Mouse (Mus musculus) hindbrain, embryonic 15.5 days (tissue): ENCODE results near the gene Srl. TPM values are rescaled to one million over a fixed set of nuclear protein-coding genes. Genes with fewer than 3 reads are reported as not detected.
"Not testable (repeated sequence)": the region's sequence is repeated elsewhere in the genome, so short reads cannot be mapped to it uniquely, and the experiment has no call there.

ENCODE experiments used
- ATAC-seq: fragments of 200-750 bp; cut with Nextera tagmentation; 2 replicates; pipeline ENCODE4 v1.8.0; 2017; ENCODE audit warnings: low read depth, moderate number of reproducible peaks, moderate TSS enrichment; ENCODE audit not compliant: low FRiP score
- H3K27ac ChIP-seq: fragments of 300-500 bp; sonication (generic); replicated peaks from 2 replicates; pipeline ENCODE4 v1.5.1; 2015; ENCODE audit warnings: mild to moderate bottlenecking, inconsistent platforms
- H3K27me3 ChIP-seq: fragments of 300-500 bp; sonication (generic); 2 replicates; pipeline ENCODE4 v1.6.1; 2015; ENCODE audit warnings: control low read depth, inconsistent platforms
- H3K36me3 ChIP-seq: fragments of 300-500 bp; sonication (generic); 2 replicates; pipeline ENCODE4 v1.6.1; 2015; ENCODE audit warnings: control low read depth, inconsistent platforms
- H3K4me1 ChIP-seq: fragments of 300-500 bp; sonication (generic); replicated peaks from 2 replicates; pipeline ENCODE4 v1.6.1; 2015; ENCODE audit warnings: control low read depth, inconsistent platforms
- H3K4me2 ChIP-seq: fragments of 300-500 bp; sonication (generic); 2 replicates; pipeline ENCODE4 v1.6.1; 2015; ENCODE audit warnings: moderate library complexity, mild to moderate bottlenecking, inconsistent platforms
- H3K4me3 ChIP-seq: fragments of 300-500 bp; sonication (generic); 2 replicates; pipeline ENCODE4 v1.5.1; 2015; ENCODE audit warnings: mild to moderate bottlenecking, inconsistent platforms
- H3K9ac ChIP-seq: fragments of 300-500 bp; sonication (generic); 2 replicates; pipeline ENCODE4 v1.6.1; 2015; ENCODE audit warnings: inconsistent platforms
- H3K9me3 ChIP-seq: fragments of 300-500 bp; sonication (generic); 2 replicates; pipeline ENCODE4 v1.6.1; 2016; ENCODE audit warnings: control low read depth, inconsistent platforms
- WGBS: fragments of 180-500 bp; shearing (Covaris S2); methylation state at CpG from one replicate; pipeline ENCODE4 v1.1.7; 2015; 5-methylcytosine and 5-hydroxymethylcytosine counted together
- polyA plus RNA-seq: library from polyadenylated mRNA; unstranded; fragments of >200 nt; fragmentation: Nextera tagmentation; extraction: Ambion mirVana; gene quantifications from 2 replicates; pipeline ENCODE4 v1.2.1, GENCODE M21; 2015

The Srl gene
- polyA plus RNA-seq, result 21.4 and 22.9 TPM in 2 replicates

DNA sequence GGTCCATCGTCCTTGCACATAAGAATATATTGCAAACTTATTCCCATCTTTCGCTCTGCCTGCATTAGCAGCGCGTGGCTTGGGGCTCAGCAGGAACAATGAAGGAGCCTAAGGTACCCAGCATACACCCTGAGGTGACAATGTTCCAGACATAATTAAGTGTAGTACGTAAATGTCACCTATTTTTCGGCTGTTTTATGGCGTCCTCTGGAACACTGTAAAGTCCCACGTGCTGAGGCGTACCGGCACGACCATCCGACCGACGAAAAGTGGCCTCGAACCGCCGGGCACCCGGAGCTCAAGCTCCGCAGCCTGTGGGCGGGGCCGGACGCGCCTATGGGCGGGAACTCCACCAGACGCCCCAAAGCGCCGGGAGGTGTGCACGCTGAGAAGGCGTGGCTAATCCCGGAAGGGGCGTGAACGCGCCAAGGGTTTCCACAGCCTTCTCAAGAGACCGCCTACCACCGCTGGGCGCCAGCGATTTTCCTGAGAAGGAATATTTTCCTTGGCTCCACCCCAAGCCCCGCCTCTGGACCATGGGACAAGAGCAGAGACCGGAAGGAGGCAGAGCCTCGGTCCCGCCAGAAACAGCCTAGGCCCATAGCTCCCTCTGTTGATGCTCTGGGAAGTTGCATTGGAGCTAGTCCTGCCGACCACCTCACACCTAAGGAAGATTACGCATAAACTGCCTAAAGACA lies at the start of gene Srl:
TSS of gene Srl (minus strand) at position 316 of the 698 bp plus-strand sequence.
- no peaks in the 10 kb centered on the region for H3K9me3 ChIP-seq
- WGBS, result under 1% methylated on average over 43 of the region's 43 CpGs
- H3K36me3 ChIP-seq, result peaks cover 12% of the 10 kb centered on the region
- H3K4me1 ChIP-seq, result peaks cover 19% of the 10 kb centered on the region
- peak within 1 kb of the TSS; percentile 64 for H3K4me2 ChIP-seq
- no peaks in the 10 kb centered on the region for H3K27me3 ChIP-seq
- H3K9ac ChIP-seq, result peak within 1 kb of the TSS; percentile 37
- peak within 1 kb of the TSS; percentile 78 for H3K27ac ChIP-seq
- ATAC-seq, result peak; percentile 98
- H3K4me3 ChIP-seq, result peak within 1 kb of the TSS; percentile 44

DNA sequence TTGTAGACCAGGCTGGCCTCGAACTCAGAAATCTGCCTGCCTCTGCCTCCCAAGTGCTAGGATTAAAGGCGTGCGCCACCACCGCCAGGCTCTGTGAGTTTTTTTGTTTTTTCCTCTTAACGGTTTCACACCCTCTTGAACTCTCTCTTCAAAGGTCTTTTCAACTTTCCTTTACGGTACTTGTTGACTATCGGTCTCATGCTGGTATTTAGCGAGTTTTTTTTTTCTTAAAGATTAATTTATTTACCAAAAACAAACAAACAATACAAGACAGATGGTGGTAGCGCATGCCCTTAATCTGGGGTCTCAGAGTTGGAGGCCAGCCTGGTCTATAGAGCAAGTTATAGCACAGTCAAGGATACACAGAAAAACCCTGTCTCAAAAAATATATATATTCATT lies 48.6 kb upstream of the Srl start:
- 93% methylated on average over 9 of the region's 9 CpGs for WGBS
- Histone ChIP-seq H3K4me2 (no peak overlapping the region), H3K9me3 (no peaks in the 10 kb centered on the region), H3K27ac (no peak overlapping the region), H3K4me3 (no peak overlapping the region), H3K27me3 (no peaks in the 10 kb centered on the region), H3K36me3 (0 out of 2 replicates have a peak, but pooled peaks cover 7% of the 10 kb centered on the region), H3K4me1 (peaks cover 40% of the 10 kb centered on the region), H3K9ac (no peak overlapping the region)
- no peak for ATAC-seq

DNA sequence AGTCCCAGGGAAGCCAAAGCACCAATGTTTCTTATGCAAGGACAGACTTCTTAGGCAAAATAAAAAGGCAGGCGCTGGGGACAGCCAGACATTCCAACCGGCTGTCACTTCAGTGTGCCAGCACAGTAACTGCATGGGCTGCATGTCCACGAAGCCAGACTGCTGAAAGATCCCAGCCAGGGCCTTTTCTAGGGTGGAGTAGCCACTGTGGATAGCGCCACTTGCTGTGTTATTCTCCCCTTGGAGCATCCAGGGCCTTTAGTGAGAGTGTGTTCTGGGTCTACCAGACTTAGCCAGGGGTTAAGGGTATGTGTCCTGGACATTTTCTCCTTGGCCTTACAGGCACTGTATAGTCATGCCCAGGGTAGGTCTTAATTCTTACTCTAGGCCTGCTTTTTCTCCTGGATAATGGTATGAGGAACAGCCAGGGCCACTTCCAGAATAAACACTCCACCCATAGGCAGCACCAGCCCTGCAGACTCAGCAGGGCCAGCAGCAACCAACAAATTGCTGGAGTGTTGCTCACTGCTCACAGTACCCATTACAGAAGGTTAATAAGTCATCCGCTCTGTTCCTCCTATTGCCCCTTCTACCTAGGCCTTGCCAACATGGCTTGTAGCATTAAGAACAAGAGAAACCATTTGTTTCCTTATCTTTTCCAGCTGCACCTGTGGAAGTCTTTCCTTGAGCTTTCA lies 46.0 kb upstream of the Srl start:
- H3K27ac ChIP-seq, result peak overlapping the region; percentile 75
- H3K4me1 ChIP-seq, result peaks cover 25% of the 10 kb centered on the region
- 55% methylated on average over 5 of the region's 5 CpGs for WGBS
- H3K9me3 ChIP-seq, result no peaks in the 10 kb centered on the region
- H3K4me3 ChIP-seq, result no peak overlapping the region
- no peak for ATAC-seq
- H3K36me3 ChIP-seq, result 0 out of 2 replicates have a peak, but pooled peaks cover 7% of the 10 kb centered on the region
- no peak overlapping the region for H3K9ac ChIP-seq
- H3K27me3 ChIP-seq, result no peaks in the 10 kb centered on the region
- H3K4me2 ChIP-seq, result no peak overlapping the region

DNA sequence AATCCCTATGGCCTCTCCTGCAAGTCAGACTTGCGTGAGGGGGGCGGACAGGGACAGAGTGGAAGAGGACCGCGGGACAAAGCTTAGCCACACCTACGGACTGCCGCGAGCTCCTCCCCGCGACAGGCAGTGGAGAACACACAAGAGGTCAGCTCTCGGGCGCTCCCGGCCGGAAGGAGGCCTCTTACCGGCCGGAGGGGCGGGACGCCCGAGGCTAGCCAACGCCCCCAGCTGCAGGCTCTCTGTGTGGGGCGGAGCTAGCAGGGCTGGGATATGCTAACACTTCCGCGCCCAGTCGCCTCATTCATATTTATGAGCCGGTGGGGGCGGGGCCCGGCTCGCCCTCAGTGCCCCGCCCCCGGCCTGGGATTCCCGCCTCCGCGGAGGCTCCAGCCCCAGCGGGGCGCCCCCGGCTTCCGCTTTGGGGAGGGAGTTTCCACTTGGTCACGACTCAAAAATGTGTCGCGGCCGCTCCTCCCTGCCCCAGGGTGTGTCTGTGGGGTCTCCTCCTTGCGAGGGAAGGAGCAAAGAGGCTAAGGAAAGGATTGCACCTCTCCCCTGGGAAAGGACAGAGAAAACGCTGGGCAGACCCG lies 45.0 kb upstream of the Srl start:
- ATAC-seq, result peak; percentile 97
- Histone ChIP-seq H3K27me3 (no peaks in the 10 kb centered on the region), H3K27ac (peak overlapping the region; percentile 75), H3K4me3 (peak overlapping the region; percentile 49), H3K4me2 (peak overlapping the region; percentile 72), H3K9ac (peak overlapping the region; percentile 42), H3K4me1 (peaks cover 16% of the 10 kb centered on the region), H3K9me3 (no peaks in the 10 kb centered on the region), H3K36me3 (0 out of 2 replicates have a peak, but pooled peaks cover 7% of the 10 kb centered on the region)
- under 1% methylated on average over 42 of the region's 43 CpGs for WGBS

DNA sequence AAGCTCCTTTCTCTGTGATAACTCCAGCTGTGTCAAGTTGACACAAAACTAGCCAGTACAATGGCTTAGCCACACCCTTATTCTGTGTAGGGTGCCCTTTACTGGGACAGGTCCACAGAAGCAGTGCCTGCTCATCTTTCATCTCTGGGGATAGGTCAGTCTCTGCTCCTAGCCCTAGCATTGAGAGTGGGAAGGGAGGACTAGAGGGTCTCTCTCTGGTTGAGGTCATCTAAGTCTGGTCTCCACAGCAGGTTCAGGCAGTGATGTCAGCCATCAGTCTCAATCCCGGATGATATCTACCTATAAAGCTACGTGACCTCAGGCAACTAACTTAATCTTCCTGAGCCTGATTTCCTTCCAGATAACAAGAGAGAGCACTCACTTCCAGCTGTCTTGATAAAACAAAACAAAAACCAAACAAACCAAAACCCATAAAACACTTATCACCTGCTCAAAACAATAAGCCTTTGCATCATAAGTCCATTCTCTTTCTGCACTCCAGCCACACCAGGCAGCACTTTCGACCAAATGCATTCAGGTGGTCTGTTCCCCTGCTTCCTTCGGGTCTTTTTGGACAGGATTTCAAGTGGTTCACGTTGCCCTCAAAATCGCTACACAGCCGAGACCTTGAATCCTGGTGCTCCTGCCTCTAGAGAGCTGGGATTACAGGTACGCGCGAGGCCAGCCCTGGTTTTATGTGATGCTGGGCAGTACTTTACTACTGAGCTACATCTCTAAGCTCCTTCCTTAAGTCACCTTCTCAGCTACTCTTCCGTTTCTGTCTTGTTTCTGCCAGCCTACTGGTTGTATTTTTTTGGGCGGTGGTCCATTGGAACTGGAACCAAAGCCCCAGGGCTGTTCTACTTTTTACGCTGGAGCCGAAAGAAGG lies 44.3 kb upstream of the Srl start:
- Histone ChIP-seq H3K9me3 (no peaks in the 10 kb centered on the region), H3K27ac (peak overlapping the region; percentile 75), H3K9ac (peak overlapping the region; percentile 42), H3K4me2 (peak overlapping the region; percentile 72), H3K4me3 (peak overlapping the region; percentile 49), H3K4me1 (peaks cover 16% of the 10 kb centered on the region), H3K27me3 (no peaks in the 10 kb centered on the region), H3K36me3 (0 out of 2 replicates have a peak, but pooled peaks cover 6% of the 10 kb centered on the region)
- 12% methylated on average over 14 of the region's 14 CpGs for WGBS
- peak; percentile 27; the same call in 1 of the 2 replicates for ATAC-seq

DNA sequence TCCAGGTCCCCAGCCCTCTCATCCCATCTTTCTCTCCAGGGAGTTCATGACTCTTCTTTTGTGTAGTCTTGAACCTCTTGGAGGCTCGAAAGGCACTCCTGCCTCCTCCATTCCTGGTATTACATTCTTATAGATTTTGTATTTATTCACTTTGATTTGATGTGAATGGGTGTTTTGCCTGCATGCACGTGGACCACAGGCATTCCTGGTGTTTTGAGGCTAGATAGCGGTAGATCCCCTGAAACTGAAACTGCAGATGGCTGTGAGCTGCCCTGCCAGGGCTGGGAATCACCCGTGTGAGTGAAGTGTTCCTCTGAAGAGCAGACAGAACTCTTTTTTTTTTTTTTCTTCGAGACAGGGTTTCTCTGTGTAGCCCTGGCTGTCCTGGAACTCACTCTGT lies 42.8 kb upstream of the Srl start:
- Histone ChIP-seq H3K27me3 (no peaks in the 10 kb centered on the region), H3K36me3 (no peaks in the 10 kb centered on the region), H3K9me3 (no peaks in the 10 kb centered on the region), H3K4me3 (no peak overlapping the region), H3K4me2 (no peak overlapping the region), H3K9ac (no peak overlapping the region), H3K27ac (no peak overlapping the region), H3K4me1 (peaks cover 16% of the 10 kb centered on the region)
- ATAC-seq, result no peak
- WGBS, result 81% methylated on average over 5 of the region's 5 CpGs

DNA sequence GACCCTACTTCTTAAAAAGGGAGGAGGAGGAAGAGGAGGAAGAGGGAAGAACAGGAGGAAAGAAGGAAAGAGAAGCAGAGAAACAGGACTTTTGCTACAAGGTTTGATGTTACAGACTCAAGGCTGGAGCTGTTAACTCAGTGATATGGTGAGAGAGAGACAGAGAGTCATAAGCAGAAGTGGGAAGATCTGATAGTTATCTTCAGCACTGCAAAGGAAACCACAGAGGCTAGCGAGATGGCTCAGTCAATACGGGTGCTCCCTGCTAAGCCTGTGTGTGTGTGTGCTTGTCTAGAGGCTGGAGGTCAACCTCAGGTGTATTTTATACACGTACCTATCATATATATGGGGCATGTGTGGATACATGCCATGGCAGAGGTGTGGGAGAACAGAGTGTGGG lies 42.2 kb upstream of the Srl start:
- Histone ChIP-seq H3K9ac (no peak overlapping the region), H3K4me2 (no peak overlapping the region), H3K27me3 (no peaks in the 10 kb centered on the region), H3K9me3 (no peaks in the 10 kb centered on the region), H3K36me3 (no peaks in the 10 kb centered on the region), H3K4me3 (no peak overlapping the region), H3K4me1 (peaks cover 16% of the 10 kb centered on the region), H3K27ac (no peak overlapping the region)
- WGBS, result 90% methylated on average over 3 of the region's 3 CpGs
- ATAC-seq, result no peak

DNA sequence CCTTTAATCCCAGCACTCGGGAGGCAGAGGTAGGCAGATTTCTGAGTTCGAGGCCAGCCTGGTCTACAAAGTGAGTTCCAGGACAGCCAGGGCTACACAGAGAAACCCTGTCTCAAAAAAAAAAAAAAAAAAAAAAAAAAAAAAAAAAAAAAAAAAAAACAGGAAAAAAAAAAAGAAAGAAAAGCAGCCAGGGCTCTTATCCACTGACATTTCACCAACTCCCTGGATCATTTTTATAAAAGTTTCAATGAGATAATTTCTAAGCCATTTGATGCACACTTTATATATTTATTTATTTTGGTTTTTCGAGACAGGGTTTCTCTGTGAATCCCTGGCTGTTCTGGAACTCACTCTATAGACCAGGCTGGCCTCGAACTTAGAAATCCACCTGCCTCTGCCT lies 39.6 kb upstream of the Srl start:
- not testable (repeated sequence) for H3K9ac ChIP-seq

DNA sequence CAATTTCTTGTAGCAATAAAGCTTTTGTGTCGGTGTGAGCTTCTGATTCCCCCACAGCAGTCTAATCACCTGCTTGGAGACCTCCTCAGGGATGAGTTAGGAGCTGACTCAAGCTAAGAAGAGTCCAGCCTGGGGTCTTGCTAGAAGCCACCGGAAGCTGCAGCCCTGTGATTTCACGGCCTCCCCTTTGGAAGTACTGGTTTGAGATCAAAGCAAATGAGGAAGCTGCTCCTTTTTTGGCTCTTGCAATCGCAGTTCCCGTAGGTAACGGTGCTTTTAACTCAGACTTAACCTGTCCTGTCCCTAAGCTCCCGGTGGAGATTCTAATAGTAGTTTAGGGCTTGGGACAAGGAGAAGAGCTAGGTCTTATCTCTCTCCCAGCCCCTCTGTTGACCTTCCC lies 37.0 kb upstream of the Srl start:
- no peaks in the 10 kb centered on the region for H3K9me3 ChIP-seq
- H3K4me2 ChIP-seq, result no peak overlapping the region
- no peak overlapping the region for H3K9ac ChIP-seq
- 76% methylated on average over 7 of the region's 7 CpGs for WGBS
- no peaks in the 10 kb centered on the region for H3K4me1 ChIP-seq
- no peak overlapping the region for H3K27ac ChIP-seq
- no peak overlapping the region for H3K4me3 ChIP-seq
- H3K36me3 ChIP-seq, result no peaks in the 10 kb centered on the region
- ATAC-seq, result no peak
- no peaks in the 10 kb centered on the region for H3K27me3 ChIP-seq

More for the DNA sequence above, 39.6 kb upstream of the Srl start:
- not testable (repeated sequence) for H3K4me2 ChIP-seq, H3K4me1 ChIP-seq, H3K36me3 ChIP-seq, H3K4me3 ChIP-seq, H3K27ac ChIP-seq, H3K9me3 ChIP-seq, H3K27me3 ChIP-seq, ATAC-seq
- WGBS, result 86% methylated on average over 4 of the region's 4 CpGs

DNA sequence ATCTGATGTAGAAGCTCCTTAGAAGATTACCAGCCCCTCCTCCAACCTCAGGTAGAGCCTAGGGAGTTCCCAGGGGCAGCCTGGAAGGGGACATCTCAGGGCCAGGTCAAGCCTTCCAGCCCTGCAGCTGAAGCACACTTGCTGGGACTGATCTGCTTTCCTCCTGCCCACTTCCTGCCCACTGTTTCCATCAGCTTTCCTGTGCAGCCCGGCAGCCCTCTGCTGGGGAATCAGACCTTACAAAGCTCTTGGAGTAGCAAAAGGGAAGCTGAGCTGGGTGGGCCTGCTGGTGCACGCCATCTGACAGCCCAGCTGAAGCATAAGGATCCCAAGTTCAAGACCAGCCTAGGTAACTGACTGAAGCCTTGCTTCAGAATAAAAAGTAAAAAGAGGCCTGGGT lies 35.3 kb upstream of the Srl start:
- no peak overlapping the region for H3K9ac ChIP-seq
- 57% methylated on average over 2 of the region's 2 CpGs for WGBS
- no peaks in the 10 kb centered on the region for H3K4me1 ChIP-seq
- ATAC-seq, result no peak
- H3K36me3 ChIP-seq, result no peaks in the 10 kb centered on the region
- H3K27ac ChIP-seq, result no peak overlapping the region
- no peak overlapping the region for H3K4me2 ChIP-seq
- H3K4me3 ChIP-seq, result no peak overlapping the region
- H3K9me3 ChIP-seq, result no peaks in the 10 kb centered on the region
- H3K27me3 ChIP-seq, result no peaks in the 10 kb centered on the region

DNA sequence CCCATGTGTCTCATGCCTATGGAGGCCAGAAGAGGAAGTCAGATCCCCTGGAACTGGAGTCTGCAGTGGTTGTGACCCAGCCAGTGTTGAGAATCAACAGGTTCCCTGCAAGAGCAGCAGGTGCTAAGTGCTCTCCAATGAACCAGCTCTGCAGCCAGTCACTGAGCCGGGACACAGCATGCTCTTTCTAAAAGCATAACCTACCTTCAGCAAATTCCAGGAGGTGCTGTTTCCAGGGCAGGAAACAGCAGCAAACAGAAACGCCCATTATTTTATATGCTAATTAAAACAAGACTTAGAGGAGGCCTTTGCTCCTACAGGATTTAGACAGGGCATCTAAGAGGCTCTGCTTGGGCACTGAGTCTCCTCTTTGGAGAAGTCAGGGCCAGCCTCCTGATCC lies 34.4 kb upstream of the Srl start:
- WGBS, result 45% methylated on average over 2 of the region's 2 CpGs
- ATAC-seq, result no peak
- 0 out of 2 replicates have a peak, but pooled peaks cover 2% of the 10 kb centered on the region for H3K4me1 ChIP-seq
- H3K27ac ChIP-seq, result no peak overlapping the region
- no peaks in the 10 kb centered on the region for H3K27me3 ChIP-seq
- H3K9ac ChIP-seq, result no peak overlapping the region
- no peaks in the 10 kb centered on the region for H3K9me3 ChIP-seq
- H3K4me2 ChIP-seq, result no peak overlapping the region
- H3K4me3 ChIP-seq, result no peak overlapping the region
- no peaks in the 10 kb centered on the region for H3K36me3 ChIP-seq
